Mouse (Mus musculus) kidney, embryonic 14.5 days (tissue): ENCODE measurements around the gene Sctr. TPM values are rescaled to one million over a fixed set of nuclear protein-coding genes. Genes with fewer than 3 reads are reported as not detected.

Experiments used
- ATAC-seq: fragments of 200-750 bp; cut with Nextera tagmentation; 2 replicates; pipeline ENCODE4 v1.8.0; 2017; ENCODE audit warnings: moderate number of reproducible peaks, mild to moderate bottlenecking, moderate TSS enrichment, moderate library complexity; ENCODE audit not compliant: low FRiP score, low TSS enrichment
- H3K27ac ChIP-seq: fragments of 300-500 bp; sonication (generic); 2 replicates; pipeline ENCODE4 v1.5.1; 2014; ENCODE audit warnings: low read depth, mild to moderate bottlenecking, low read length, moderate library complexity, mixed read lengths
- H3K27me3 ChIP-seq: fragments of 300-500 bp; sonication (generic); 2 replicates; pipeline ENCODE4 v1.6.1; 2014; ENCODE audit warnings: mild to moderate bottlenecking, low read length; ENCODE audit not compliant: control insufficient read depth, insufficient read depth
- H3K36me3 ChIP-seq: fragments of 300-500 bp; sonication (generic); 2 replicates; pipeline ENCODE4 v1.6.1; 2014; ENCODE audit warnings: low read length, mixed read lengths; ENCODE audit not compliant: control insufficient read depth, insufficient read depth
- H3K4me1 ChIP-seq: fragments of 300-500 bp; sonication (generic); 2 replicates; pipeline ENCODE4 v1.6.1; 2014; ENCODE audit warnings: low read length, mixed read lengths; ENCODE audit not compliant: control insufficient read depth, insufficient read depth
- H3K4me2 ChIP-seq: fragments of 300-500 bp; sonication (generic); replicated peaks from 2 replicates; pipeline ENCODE4 v1.6.1; 2014; ENCODE audit warnings: low read depth, mild to moderate bottlenecking, low read length
- H3K4me3 ChIP-seq: fragments of 300-500 bp; sonication (generic); 2 replicates; pipeline ENCODE4 v1.5.1; 2014; ENCODE audit warnings: mild to moderate bottlenecking, low read length
- H3K9ac ChIP-seq: fragments of 300-500 bp; sonication (generic); 2 replicates; pipeline ENCODE4 v1.6.1; 2014; ENCODE audit warnings: low read depth, mild to moderate bottlenecking, low read length, moderate library complexity
- H3K9me3 ChIP-seq: fragments of 300-500 bp; sonication (generic); 2 replicates; pipeline ENCODE4 v1.6.1; 2016; ENCODE audit warnings: low read length; ENCODE audit not compliant: control insufficient read depth
- WGBS: fragments of 180-500 bp; shearing (Covaris S2); extraction: QIAGEN DNeasy Blood & Tissue Kit; methylation state at CpG from one replicate; pipeline ENCODE4 v1.1.7; 2014; 5-methylcytosine and 5-hydroxymethylcytosine counted together
- polyA plus RNA-seq: library from polyadenylated mRNA; unstranded; fragments of >200 nt; fragmentation: Nextera tagmentation; extraction: Ambion mirVana; gene quantifications from 2 replicates; pipeline ENCODE4 v1.2.1, GENCODE M21; 2014

Gene Sctr
- polyA plus RNA-seq, 1 experiment from 2014 or later: 0.34 TPM

GRCm38 (mm10) chr1:120098327-120098726 lies 91.6 kb downstream of the Sctr start:
- Histone ChIP-seq H3K36me3 (no peaks in the 10 kb centered on the region), H3K27me3 (no peaks in the 10 kb centered on the region), H3K4me1 (no peaks in the 10 kb centered on the region), H3K9ac (no peak overlapping the region), H3K4me2 (no peak overlapping the region), H3K9me3 (no peaks in the 10 kb centered on the region), H3K4me3 (no peak overlapping the region), H3K27ac (no peak overlapping the region)
- 15% methylated on average over 7 of the region's 7 CpGs for WGBS
- no peak for ATAC-seq

GRCm38 (mm10) chr1:120099483-120099882 lies 92.8 kb downstream of the Sctr start:
- Histone ChIP-seq H3K27ac (no peak overlapping the region), H3K9ac (no peak overlapping the region), H3K4me2 (no peak overlapping the region), H3K36me3 (no peaks in the 10 kb centered on the region), H3K27me3 (no peaks in the 10 kb centered on the region), H3K4me1 (no peaks in the 10 kb centered on the region), H3K9me3 (no peaks in the 10 kb centered on the region), H3K4me3 (no peak overlapping the region)
- 54% methylated on average over 6 of the region's 6 CpGs for WGBS
- no peak for ATAC-seq

DNA sequence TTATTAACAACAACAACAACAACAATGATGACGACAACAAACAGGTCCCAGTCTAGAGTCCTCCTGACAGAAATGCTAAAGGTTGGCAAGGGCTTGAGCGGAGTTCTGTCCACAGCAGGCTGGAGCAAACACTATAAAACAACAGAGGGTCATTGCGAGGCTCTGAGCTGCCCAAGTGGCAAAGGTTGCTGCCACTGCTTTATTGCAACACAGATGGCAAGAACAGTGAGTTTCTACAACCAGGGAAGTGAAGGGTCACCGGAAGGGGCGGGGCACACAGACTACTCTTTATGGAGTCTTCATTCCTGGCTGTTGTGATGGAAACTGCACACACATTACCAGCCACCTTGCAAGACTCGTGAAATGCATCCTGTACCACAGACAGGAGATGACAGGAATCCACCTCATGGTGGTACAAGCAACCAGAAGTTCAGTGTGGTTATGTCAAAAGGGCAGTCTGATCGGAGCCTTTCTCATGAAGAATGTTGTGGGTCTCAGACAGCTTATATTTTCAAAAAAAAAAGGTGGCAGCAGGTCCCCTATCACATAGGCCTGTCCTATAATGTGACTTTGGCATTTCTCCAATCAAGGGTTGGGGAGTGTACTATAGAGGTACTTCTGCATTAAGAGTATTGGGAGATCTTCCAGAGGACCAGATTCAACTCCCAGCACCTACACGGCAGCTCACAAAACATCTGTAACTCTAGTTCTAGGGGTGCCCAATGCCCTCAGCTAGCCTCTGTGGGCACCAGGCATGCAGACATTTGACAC lies 93.9 kb downstream of the Sctr start:
- no peak overlapping the region for H3K4me2 ChIP-seq
- no peak overlapping the region for H3K4me3 ChIP-seq
- ATAC-seq: no peak
- H3K9me3 ChIP-seq: no peaks in the 10 kb centered on the region
- WGBS: 80% methylated on average over 8 of the region's 8 CpGs
- no peaks in the 10 kb centered on the region for H3K27me3 ChIP-seq
- H3K27ac ChIP-seq: no peak overlapping the region
- no peaks in the 10 kb centered on the region for H3K4me1 ChIP-seq
- H3K9ac ChIP-seq: no peak overlapping the region
- H3K36me3 ChIP-seq: no peaks in the 10 kb centered on the region

GRCm38 (mm10) chr1:120101227-120101609 lies 94.5 kb downstream of the Sctr start:
- no peak for ATAC-seq
- 85% methylated on average over 3 of the region's 3 CpGs for WGBS

GRCm38 (mm10) chr1:120105556-120105959 lies 98.9 kb downstream of the Sctr start:
- Histone ChIP-seq H3K27me3 (no peaks in the 10 kb centered on the region), H3K27ac (no peak overlapping the region), H3K4me1 (no peaks in the 10 kb centered on the region), H3K4me3 (no peak overlapping the region), H3K4me2 (no peak overlapping the region), H3K9me3 (no peaks in the 10 kb centered on the region), H3K9ac (no peak overlapping the region), H3K36me3 (no peaks in the 10 kb centered on the region)
- WGBS: 66% methylated on average over 5 of the region's 5 CpGs
- ATAC-seq: no peak

More at GRCm38 (mm10) chr1:120101227-120101609, 94.5 kb downstream of the Sctr start:
- no peak overlapping the region for H3K4me3 ChIP-seq
- no peaks in the 10 kb centered on the region for H3K27me3 ChIP-seq
- no peak overlapping the region for H3K9ac ChIP-seq
- H3K4me1 ChIP-seq: no peaks in the 10 kb centered on the region
- no peak overlapping the region for H3K27ac ChIP-seq
- H3K4me2 ChIP-seq: no peak overlapping the region
- H3K9me3 ChIP-seq: no peaks in the 10 kb centered on the region
- no peaks in the 10 kb centered on the region for H3K36me3 ChIP-seq

DNA sequence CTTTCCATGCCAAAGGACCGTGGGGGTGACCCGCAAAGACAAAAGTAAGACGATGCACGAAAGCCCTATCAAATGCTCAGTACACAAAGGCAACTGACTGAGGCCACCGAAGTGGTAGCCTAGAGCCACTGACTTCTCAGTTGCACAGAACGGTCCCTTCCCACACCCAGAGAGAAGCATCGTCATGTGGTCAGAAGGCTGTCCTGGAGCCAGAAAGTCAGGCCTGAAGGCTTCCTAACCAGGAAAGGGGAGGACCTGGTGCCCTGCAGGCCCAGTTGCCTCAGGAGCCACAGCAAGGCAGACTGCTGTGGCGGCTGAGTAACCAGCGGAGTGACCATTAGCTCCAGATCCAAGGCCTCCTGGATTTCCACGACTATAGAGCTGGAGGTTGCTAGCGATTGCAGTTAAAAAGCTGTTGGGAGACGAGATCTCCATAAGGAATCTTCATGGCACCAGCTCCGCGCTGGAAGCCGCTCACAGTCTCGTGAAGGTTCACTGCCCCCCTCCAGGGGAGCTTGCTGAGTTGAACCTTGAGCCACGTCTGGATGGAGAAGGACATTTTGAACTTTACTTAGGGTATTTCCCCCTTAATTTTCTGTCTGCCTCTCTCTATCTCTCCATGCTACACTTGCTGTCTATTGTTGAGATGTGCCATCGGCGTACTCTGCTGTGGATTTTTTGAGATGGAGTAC lies 103.2 kb downstream of the Sctr start:
- ATAC-seq: no peak
- H3K27me3 ChIP-seq: no peaks in the 10 kb centered on the region
- peaks cover 7% of the 10 kb centered on the region for H3K9me3 ChIP-seq
- H3K9ac ChIP-seq: no peak overlapping the region
- H3K4me3 ChIP-seq: no peak overlapping the region
- H3K36me3 ChIP-seq: peaks cover 22% of the 10 kb centered on the region
- H3K4me1 ChIP-seq: no peaks in the 10 kb centered on the region
- WGBS: 80% methylated on average over 19 of the region's 19 CpGs
- no peak overlapping the region for H3K27ac ChIP-seq
- no peak overlapping the region for H3K4me2 ChIP-seq

DNA sequence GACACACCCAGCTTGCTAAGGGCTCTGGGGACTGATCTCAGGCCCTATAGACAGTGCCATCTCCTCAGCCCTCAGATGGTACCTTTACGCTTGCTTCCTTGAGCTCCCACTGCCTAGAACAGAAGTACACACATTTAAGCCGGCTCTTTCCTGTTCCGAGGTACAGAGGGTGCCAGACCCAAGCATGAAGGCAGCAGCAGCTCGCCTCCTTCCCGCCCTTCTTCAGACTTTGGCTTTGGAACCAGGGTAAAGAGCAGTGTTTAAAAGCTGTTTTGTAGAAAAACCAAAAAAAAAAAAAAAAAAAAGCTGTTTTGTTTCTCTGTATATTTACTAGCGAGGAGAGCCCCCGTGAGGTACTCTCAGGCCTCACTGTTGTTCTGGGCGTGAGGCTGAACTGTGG lies 105.1 kb downstream of the Sctr start:
- H3K27ac ChIP-seq: no peak overlapping the region
- peaks cover 10% of the 10 kb centered on the region for H3K9me3 ChIP-seq
- 92% methylated on average over 8 of the region's 8 CpGs for WGBS
- no peak overlapping the region for H3K4me3 ChIP-seq
- no peak overlapping the region for H3K4me2 ChIP-seq
- H3K4me1 ChIP-seq: no peaks in the 10 kb centered on the region
- ATAC-seq: no peak
- H3K27me3 ChIP-seq: no peaks in the 10 kb centered on the region
- peaks cover 37% of the 10 kb centered on the region for H3K36me3 ChIP-seq
- no peak overlapping the region for H3K9ac ChIP-seq

DNA sequence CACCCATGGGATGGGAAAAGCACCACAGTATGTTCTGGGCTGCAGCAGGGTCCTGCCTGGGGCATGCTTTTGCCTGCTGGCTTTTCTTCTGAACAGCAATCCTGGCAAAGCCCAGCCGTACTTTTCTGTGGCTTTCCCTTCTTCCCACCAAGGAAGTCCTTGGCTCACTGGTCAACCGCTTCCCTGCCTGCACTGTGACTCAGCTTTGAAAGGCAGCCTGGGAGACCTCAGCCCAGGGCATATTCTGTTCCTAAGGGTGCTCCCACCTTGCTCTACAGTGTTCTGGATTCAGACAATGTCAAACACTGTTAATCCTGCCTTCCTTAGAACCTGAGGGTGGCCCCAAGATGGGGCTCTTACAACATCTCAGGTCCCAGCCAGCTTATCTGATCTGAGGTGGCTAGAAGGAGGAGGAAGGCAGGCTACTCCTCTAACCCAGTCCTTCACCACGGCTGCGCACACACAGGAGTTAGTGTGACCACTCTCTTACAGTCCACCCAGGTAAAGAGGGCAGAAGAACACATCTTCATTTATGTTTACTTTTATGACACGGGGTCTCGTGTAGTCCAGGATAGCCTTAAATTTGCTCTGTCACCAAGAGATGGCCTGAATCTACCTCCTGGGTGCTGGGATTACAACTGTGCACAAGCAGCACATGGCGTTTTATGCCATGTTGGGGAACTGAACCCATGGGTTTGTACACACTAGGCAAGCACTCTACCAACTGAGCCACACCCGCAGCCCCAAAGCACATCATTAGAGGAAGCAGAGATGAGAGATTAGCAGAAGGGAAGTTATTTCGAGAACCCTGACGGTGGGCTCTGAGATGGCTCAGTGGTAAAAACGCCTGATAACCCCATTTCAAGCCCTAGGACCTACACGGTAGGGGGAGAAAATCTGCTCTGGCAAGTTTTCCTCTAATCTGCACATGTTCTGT lies 105.8 kb downstream of the Sctr start:
- Histone ChIP-seq H3K9ac (no peak overlapping the region), H3K4me1 (no peaks in the 10 kb centered on the region), H3K27me3 (no peaks in the 10 kb centered on the region), H3K4me3 (no peak overlapping the region), H3K27ac (no peak overlapping the region), H3K4me2 (no peak overlapping the region), H3K9me3 (peaks cover 10% of the 10 kb centered on the region), H3K36me3 (peaks cover 37% of the 10 kb centered on the region)
- no peak for ATAC-seq
- WGBS: 86% methylated on average over 12 of the region's 12 CpGs
